8 mouse cellular contexts compared by ENCODE assay signal in genomic region chr8:72646060-72646767, GRCm38 (mm10). TPM values are rescaled to one million over a fixed set of nuclear protein-coding genes. Genes with fewer than 3 reads are reported as not detected.
DNase-seq lines count a peak whose midpoint lies in the region; ATAC-seq and TF ChIP-seq lines count a peak whose summit lies in the region.

Gene Nwd1 (plus strand): TSS chr8:72646711.

- H3K4me1 ChIP-seq in neural tube, embryonic 11.5 days (ENCODE audit: control insufficient read depth, insufficient read depth, low read length): no peaks in the 10 kb centered on the region; the same call in 1 of the 2 replicates
- peaks cover 7% of the 10 kb centered on the region; the same call in 1 of the 2 replicates for H3K4me1 ChIP-seq in lung, embryonic 14.5 days (ENCODE audit: insufficient read depth)

- peak; percentile 58; the same call in 1 of the 2 replicates for ATAC-seq in neural tube, embryonic 11.5 days (ENCODE audit: insufficient read depth, low FRiP score, low TSS enrichment)
- ATAC-seq in lung, embryonic 14.5 days (ENCODE audit: insufficient read depth): peak; percentile 88

- no peaks in the 10 kb centered on the region for H3K9me3 ChIP-seq in neural tube, embryonic 11.5 days (ENCODE audit: control insufficient read depth, low read length)
- no peaks in the 10 kb centered on the region for H3K9me3 ChIP-seq in lung, embryonic 14.5 days (ENCODE audit: low read depth, low read length)

- no peaks in the 10 kb centered on the region for H3K36me3 ChIP-seq in neural tube, embryonic 11.5 days (ENCODE audit: control insufficient read depth, insufficient read depth, low read length)
- H3K36me3 ChIP-seq in lung, embryonic 14.5 days (ENCODE audit: insufficient read depth): no peaks in the 10 kb centered on the region

- TF ChIP-seq CTCF in lung, embryonic 14.5 days (IDR thresholded peaks at IDR 0.05; ENCODE audit: low read depth): peak; percentile 5; the same call in 1 of the 2 replicates

- peak; percentile 19 for DNase-seq in neural tube, embryonic 11.5 days (ENCODE audit: low spot score)
- DNase-seq in neural tube, embryonic 10.5 days (ENCODE audit: extremely low spot score, low spot score): no peak
- peak; percentile 42 for DNase-seq in cerebellum, adult 9-10 months
- DNase-seq in gonadal fat pad, adult 2 months (ENCODE audit: low read depth): peak; percentile 19
- peak; percentile 77 for DNase-seq in kidney, postnatal 10 days
- DNase-seq in lung, embryonic 14.5 days: peak; percentile 84
- peak; percentile 91 for DNase-seq in right cerebral cortex, adult 18-20 months
- DNase-seq in MN1 (ENCODE audit: low spot score): no peak

- WGBS in neural tube, embryonic 11.5 days: 72% methylated on average over 11 of the region's 11 CpGs
- 38% methylated on average over 11 of the region's 11 CpGs for WGBS in lung, embryonic 14.5 days

- H3K4me2 ChIP-seq in neural tube, embryonic 11.5 days (ENCODE audit: low read depth): no peak within 1 kb of the TSS
- no peak within 1 kb of the TSS for H3K4me2 ChIP-seq in lung, embryonic 14.5 days

- no peak within 1 kb of the TSS for H3K4me3 ChIP-seq in neural tube, embryonic 11.5 days (ENCODE audit: low read depth, low read length)
- H3K4me3 ChIP-seq in lung, embryonic 14.5 days (ENCODE audit: low read depth, low read length): no peak within 1 kb of the TSS

- no peak within 1 kb of the TSS for H3K9ac ChIP-seq in neural tube, embryonic 11.5 days (ENCODE audit: low read length)
- H3K9ac ChIP-seq in lung, embryonic 14.5 days: no peak within 1 kb of the TSS

- H3K27ac ChIP-seq in neural tube, embryonic 11.5 days (ENCODE audit: low read depth, low read length): no peak within 1 kb of the TSS
- H3K27ac ChIP-seq in lung, embryonic 14.5 days (ENCODE audit: low read depth): no peak within 1 kb of the TSS

- H3K27me3 ChIP-seq in neural tube, embryonic 11.5 days (ENCODE audit: control insufficient read depth, insufficient read depth, low read length): no peaks in the 10 kb centered on the region
- no peaks in the 10 kb centered on the region for H3K27me3 ChIP-seq in lung, embryonic 14.5 days (ENCODE audit: insufficient read depth, low read length)

RNA-seq across cellular contexts. Expression of gene Nwd1, which starts in this region (rescaled TPM):
- polyA plus RNA-seq in neural tube, embryonic 11.5 days (2014; fragmentation: Nextera tagmentation; extraction: Ambion mirVana): 0.12 and 0.16 TPM in 2 replicates
- polyA plus RNA-seq in gonadal fat pad, adult 2 months (2012; rRNA removed): 2.8 and 6.9 TPM in 2 replicates
- polyA plus RNA-seq in lung, embryonic 14.5 days (2014; fragmentation: Nextera tagmentation; extraction: Ambion mirVana): 0.03 TPM in 1 of 2 replicates, not detected in the other

Comparison
In these comparisons a context has a peak if more than half of its experiments do, and no peak if none do; other contexts are left out.
1. Peak in DNase-seq and ATAC-seq in neural tube, embryonic 11.5 days; RNA of the gene not detected or under 1 TPM.
2. Peak in DNase-seq and ATAC-seq in lung, embryonic 14.5 days; RNA of the gene not detected or under 1 TPM.
3. DNase-seq: peak in cerebellum, adult 9-10 months (single experiment), gonadal fat pad, adult 2 months (single experiment), kidney, postnatal 10 days (single experiment) and right cerebral cortex, adult 18-20 months (single experiment); none in neural tube, embryonic 10.5 days (single experiment) and MN1 (single experiment).